Mouse (Mus musculus) ovary, postnatal 36 days (tissue): ENCODE results near the gene Cyp27a1.

Experiments used
- DNase-seq: peaks from one replicate; pipeline ENCODE4 v3.0.0; 2022; ENCODE audit warnings: low spot score, mixed read lengths

Gene Cyp27a1

DNA sequence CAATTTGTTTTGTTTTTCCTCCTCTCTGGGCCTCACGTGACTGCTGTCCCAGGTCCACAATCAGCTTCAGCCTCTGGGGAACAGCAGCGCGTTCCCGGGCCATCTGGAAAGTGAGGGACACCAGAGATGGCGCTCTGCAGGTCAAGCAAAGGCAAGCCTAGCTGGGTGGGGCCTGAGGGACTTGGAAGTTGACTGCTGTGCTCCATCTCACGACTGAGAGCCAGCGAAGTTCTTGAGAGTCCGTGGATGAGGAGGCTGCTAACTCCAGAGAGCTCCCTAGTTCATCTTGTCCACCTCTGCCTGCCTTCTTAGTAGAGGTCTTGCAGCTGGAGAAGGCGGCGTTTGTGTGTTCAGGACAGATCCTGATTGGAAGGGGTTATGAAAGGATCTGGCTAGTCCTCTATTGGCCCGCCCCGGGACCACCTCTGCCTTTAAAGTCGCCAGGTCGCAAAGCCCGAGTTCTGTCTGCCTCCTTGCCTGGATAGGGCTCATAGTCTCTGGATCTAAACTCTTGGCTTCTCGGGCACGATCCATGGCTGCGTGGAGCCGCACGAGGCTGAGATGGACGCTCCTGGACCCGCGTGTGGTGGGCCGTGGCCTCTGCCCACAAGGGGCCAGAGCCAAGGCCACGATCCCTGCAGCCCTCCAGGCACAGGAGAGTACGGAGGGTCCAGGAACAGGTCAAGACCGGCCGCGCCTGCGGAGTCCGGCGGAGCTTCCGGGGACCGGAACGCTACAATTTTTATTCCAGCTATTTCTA lies at the start of gene Cyp27a1:
Cyp27a1 (plus strand) TSS at position 476 of the 760 bp plus-strand sequence.
- peak; percentile 61 for DNase-seq

DNA sequence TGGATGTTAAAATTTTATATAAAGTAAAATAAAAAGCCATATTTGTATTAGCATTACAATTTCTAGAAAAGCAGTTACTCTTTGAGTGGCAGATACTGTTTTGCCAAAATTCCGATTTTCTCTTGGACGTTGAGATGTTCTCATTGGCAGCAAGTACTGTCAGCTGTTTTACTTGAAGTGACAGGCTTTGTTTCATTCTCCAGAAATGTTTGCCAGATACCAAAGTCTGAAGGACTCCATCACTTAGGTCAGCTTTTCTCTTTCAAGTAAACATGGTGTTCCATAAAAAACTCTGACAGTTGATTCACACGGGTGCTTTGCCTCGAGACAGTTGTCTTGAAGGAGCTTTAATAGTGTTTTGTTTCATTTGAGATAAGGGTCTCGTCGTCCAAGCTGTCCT lies 48.2 kb upstream of the Cyp27a1 start:
- no peak for DNase-seq

DNA sequence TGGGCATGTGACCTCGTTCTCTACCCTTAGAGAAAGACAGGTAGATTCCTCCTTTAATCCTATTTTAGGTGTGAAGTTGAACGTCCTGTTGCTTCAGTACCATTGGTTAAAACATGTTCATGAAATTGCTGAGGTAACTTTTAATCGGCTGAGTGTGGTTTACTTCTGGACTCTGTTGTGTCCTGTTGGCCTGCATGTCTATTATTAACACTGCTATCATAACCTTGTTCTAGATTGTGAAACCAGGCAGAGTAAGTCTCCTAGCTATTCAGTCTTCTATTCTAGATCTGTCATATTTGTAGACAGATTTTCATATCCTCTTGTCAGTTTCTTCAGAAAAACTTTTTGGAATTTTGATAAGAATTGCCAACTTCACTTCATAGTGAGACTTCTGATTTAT lies 45.0 kb upstream of the Cyp27a1 start:
- DNase-seq = no peak

DNA sequence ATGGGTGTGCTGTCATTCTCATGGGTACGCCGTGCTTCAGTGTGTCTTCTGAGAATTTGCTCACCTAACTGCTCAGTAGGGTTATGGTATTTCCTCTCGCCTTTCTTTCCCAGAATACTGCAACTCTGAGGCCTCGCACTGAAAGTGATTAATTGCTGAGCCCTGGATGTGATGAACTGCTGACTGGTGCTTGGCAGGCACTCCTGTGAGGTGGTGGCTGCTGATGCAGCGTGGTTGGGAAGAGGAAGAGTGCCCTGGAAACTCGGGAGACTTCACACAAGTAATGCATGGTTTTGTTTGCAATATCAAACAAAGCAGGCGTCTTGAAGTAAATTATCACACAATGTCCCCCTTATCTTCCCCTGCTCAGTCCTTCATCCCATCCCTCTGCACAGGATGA lies 40.6 kb upstream of the Cyp27a1 start:
- no peak for DNase-seq

DNA sequence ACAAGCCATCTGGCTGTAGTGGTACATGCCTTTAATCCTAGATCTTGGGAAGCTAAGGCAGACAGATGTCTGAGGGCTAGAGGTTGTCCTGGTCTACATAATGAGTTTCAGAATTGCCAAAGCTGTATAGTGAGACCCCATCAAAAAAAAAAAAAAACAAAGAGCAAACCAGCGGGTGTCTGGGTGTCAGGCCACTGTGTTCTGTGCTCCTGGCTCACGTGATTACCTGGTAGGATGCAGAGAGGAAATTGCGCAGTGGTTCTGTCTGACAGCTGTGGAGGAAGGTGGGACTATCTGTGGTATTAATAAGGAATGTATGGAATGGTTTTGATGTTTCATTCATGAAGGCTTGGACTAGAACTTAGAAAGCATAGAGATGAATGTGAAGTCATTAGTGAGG lies 36.5 kb upstream of the Cyp27a1 start:
- no peak for DNase-seq

DNA sequence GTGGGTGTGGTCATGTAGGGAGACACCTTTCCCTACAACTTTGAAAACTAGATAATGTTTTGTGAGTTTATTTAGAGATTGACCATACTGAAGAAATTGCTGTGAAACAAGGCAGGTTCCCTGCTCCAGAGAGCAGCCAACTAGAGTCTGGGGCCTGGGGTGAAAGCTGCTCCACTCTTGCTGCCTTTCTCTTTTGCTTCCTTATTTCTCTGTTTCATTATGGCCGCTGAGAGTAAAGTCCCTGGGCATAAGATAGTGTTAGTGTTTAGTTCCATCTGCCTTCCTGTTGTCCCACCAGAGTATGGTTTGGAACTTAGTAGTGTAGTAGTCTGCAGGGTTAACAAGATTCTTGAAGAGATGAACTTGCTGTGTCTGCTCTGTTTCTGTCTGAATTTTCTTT lies 35.5 kb upstream of the Cyp27a1 start:
- no peak for DNase-seq

DNA sequence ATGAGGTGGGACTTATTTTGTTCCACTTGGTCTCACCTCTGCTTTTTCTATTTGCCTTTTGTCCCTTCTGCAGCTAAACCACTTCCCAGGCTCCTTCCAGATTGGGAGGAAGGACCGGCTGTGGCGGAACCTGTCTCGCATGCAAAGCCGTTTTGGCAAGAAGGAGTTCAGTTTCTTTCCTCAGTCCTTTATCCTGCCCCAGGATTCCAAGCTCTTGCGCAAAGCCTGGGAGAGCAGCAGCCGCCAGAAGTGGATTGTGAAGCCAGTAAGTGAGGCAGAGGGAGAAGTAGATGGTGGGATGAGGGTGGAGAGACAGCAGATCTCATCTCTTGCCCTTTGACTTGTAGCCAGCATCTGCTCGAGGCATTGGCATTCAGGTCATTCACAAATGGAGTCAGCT lies 26.2 kb upstream of the Cyp27a1 start:
- no peak for DNase-seq

DNA sequence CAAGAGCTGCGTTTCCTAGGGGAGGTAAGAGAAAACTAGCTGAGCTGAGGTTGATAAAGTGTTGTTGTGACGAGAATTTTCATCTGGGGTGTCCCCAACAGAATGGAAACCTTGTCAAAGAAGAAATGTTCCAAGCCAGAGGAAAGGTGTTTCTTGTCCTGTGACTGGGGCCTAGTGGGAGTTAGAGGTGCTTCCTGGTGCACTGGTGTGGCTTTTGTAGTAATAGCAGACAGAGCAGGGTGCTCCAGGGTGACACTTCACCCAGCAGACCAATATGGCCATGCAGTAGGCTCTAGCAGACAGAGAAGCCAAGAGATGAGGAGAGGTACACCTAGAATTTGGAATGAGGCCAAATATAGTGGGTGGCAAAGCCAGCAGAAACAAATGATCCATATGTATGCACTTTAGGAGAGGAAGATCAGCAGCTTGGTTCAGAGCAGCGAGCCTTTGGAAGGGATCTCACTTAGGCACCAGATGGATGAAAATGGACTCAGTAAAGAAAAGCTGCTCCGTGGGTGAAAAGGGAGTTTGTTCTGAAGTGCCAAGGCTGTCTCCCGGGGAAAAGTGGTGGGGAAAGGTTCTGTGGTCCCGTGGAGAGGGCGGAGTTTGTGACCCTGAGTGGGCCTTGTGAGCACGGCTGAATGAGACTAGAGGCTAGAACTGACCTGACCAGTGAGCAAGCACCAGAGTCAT lies 19.3 kb upstream of the Cyp27a1 start:
- no peak for DNase-seq

DNA sequence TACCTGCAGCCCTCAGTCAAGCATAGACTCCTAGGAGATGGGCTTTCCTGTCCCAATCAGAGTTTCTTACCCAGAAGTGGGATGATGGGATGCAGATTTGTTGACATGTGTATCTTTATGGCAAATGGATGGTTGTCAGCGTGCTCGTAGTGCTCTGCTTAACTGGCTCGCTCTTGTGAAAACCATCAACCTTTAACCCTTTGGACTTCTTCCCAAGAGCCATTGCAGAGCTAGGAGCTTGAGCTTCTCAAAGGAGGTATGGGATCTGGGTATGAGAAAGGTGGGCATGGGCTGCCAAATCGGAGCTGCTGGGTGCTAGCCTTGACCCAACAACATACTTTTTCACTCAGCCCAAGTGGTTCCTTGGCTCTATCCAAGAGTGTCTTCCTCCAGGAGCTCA lies 17.5 kb upstream of the Cyp27a1 start:
- no peak for DNase-seq

DNA sequence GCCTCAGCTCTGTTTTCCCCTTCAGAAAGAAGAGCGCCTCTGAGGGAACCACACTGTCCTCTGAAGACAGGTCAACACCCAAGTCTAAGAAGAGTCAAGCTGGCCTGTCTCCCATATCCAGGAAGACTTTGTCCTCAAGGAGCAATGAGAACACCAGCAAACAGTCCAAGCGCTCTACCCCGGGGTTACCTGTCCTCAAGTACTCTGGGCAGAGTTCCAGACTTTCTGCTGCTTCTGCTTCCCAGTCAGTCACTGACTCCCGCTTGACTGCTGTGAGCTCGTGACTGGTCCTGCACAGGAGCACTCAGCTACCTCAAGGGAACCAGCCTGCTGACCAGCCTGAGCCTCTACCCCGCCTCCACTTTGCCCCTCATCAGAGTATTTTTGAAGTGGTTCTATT lies 16.0 kb upstream of the Cyp27a1 start:
- DNase-seq = no peak

DNA sequence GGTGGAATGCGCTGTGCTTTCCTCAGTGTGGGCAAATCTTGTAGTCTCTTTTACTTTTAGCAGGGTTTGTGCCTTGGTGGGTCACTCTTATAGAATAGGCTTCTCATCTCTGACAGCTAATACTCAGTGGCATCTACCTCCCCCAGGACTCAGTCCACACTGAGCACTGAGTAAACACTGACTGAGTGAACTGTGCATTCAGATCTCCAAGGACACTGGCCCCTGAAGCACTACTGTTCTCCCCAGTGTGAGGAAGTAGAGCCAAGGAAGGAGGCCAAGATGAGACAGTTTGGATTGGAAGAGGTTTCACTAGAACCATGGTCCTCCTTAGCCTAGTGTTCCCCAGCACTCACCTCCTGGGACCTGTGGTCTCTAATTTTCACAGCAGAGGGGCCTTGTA lies 15.0 kb upstream of the Cyp27a1 start:
- DNase-seq = no peak

DNA sequence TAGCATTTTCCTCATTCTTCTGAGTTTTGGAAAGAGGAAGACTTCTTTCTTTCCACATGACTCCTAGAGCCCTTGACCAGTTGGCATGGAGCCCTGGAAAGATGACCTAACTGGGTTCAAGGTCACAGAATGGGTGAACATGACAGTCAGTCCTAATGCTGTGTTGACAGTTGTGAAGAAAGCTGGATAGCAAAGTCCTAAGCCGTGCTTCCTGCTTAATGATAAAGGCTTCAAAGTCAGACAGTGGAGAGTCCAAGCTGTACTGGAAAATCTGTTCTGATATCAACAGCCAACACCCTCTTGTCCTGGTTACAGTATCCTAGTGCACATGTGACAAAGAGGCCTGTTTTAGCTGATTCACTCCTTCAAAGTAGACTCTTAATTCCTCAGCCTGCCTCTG lies 14.6 kb upstream of the Cyp27a1 start:
- no peak for DNase-seq

DNA sequence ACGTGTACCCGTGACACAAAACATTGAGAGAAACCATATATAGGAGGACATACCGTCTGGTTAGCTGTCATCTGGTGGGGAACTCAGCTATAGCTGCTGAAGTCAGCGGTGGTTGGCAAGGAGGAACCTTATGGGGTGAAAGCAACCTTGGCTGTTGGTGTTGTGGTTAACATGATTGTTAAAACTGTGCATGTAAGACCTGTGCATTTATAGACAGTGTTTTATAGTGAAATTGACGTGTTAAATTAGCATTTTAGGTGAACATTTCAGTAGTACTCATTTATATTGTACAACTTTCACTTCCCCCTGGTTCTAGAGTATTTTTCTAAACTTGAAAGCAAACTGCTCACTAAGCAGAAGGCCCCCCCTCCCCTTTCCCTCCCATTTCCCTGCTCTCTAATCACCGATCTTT lies 11.2 kb upstream of the Cyp27a1 start:
- DNase-seq = no peak

DNA sequence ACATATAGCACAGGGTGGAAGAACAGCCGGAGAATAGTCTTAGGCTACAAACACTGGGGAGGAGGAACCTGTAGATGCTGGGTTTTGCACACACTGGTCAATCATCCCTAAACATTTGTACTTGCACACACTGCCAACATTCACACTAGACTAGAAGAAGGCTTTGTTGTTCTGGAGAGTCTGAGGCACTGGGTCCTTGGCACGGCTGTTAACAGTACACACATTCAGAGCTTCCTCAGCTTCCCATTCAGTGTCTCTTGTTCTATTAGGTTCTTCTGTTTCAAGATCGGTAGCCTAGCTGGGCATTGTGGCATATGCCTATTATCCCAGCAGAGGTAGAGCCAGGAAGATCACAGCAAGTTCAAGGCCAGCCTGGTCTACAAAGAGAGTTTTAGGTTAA lies 9.2 kb upstream of the Cyp27a1 start:
- DNase-seq = no peak

DNA sequence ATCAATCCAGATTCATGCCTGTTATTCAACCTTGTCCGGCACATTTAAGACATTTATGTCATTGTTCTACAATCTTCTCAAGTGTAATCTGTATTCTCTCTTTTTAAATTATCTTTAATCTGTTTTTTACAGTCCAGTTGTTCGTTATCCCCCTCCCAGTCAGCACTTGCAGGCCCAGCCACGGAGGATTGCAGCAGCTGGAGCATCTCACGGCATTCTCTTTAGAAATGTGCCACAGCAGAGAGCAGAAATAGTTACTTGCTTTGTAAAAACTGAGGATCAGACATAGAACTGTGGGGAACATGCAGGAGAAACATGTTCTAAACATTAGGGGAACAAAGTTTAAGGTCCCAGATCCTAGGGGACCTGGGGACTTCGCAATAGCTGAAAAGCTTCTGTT lies 8.4 kb upstream of the Cyp27a1 start:
- no peak for DNase-seq

DNA sequence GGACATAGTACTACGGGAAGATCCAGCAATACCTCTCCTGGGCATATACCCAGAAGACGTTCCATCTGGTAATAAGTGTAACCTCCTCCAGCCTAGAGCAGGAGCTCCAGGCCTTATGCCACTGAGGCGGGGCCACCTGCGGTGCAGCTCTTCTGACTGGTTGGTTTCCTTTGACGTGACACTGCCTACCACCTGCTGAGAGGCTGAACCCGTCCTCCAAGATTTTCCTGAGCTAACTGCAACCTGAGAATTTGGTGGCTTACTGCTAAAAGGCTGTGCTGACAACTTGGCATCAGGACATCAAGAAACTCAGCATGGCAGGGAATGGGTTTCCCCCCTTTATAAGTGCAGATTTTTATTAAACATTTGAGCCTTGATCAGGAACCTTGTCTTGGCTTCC lies 3.8 kb upstream of the Cyp27a1 start:
- no peak for DNase-seq

DNA sequence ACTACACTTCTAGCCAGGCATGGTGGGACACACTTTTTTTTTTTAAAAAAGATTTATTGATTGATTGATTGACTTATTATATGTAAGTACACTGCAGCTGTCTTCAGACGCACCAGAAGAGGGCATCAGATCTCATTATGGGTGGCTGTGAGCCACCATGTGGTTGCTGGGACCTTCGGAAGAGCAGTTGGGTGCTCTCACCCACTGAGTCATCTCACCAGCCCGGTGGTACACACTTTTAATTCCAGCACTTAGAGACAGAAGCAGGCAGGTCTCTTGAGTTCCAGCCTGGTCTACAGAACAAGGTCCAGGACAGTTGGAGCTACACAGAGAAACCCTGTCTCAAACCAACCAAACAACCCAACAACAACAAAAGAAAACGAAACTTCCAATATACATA lies 1.3 kb upstream of the Cyp27a1 start:
- DNase-seq = no peak

DNA sequence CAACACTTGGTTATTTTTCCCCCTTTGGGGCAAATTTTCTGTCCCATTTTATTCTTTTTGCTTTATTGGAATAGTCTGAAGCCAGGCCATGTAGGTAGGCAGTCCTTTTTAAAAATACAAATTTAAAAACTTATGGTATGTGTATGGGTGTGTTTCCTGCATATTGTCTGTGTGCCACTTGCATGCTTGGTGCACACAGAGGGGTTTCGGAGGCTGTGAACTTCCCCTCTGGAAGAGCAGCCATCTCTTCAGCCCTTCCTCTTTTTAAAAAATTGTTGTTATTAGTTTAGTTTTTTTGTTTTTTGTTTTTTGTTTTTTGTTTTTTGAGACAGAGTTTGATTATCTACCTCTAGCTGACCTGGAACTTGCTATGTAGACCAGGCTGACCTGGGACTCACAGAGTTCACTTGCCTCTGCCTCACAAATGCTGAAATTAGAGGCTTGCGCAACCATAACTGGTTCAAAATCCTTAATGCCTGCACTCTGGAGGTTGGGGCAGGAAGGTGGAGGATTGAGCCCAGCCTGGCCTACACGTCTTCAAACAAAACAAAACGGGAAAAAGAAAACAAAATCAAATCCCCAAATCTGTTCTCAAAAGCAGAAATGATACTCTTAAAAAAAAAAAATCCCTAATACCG lies 794 bp upstream of the Cyp27a1 start:
- DNase-seq = no peak

DNA sequence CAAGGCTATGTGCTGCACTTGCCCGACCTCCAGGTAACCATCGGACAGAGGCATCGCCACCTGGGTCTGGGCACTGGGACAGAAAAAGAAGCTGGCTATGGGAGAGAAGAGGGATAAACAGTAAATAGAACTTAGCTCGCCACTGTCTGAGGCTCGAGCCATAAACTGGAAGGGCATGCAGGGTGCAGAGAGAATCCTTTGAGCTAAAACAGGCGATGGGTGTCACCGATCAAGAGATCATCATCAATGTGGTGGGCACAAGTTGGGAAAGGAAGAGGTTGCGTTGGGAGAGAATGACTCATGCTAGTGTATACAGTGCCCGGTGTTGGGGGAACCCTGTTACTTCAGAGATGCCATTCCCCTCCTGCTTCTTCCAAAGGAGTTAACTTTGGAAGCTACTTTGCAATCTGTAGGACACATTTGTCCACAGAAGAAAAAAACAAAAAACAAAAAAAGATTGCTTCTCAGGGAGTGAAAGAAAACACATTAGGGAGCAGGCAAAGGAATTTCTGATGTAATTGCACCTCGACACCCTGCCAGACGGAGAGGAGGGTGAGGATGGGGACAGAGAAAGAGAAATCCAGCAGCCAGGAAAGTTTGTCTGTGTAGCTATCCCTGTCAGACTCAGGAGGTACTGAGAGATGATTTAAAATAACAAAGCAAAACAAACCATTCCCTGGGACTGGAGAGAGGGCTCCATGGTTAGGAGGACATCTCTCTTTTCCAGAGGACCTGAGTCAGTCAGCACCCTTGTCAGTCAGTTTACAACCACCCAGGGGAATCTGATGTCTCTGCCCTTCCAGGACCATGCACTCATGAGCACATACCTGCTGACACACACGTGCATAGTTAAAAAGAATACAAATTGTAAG lies 721 bp downstream of the Cyp27a1 start:
- DNase-seq = no peak

DNA sequence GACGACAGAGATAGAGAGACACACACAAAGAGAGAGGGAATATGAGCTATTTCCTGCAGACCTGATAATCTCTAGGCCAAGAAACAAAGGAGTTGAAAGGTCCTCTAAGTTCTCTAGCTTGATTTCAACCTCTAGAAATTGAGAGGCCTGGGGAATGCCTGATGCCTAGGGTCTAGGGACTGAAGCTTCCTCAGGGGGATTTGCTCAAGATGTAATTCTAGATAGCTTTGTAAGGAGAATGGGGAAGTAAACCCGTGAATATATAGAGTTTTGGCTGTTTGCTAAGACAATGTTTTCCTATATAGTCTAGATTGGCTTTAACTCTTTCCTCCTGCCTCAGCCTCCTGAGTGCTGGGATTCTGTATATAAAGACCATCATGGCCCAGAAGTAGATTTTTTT lies 1.6 kb downstream of the Cyp27a1 start:
- no peak for DNase-seq

DNA sequence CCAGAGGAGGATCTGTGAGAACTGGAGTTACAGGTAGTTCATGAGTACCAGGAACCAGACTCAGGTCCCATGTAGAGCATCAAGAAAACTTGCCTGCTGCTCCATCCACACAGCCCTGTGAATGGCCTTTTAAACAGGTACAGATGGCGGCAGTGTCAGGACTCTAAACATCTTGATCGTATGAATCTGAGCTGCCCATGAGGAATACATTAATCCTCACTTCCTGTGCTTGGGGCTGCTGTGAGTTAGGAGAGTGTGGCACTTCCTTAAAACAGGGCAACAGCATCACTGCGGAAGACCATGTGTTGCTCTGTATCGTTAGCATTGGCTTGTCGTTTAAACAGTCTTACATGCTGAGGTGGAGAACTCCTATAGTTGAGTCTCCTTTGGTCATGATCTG lies 2.1 kb downstream of the Cyp27a1 start:
- no peak for DNase-seq

DNA sequence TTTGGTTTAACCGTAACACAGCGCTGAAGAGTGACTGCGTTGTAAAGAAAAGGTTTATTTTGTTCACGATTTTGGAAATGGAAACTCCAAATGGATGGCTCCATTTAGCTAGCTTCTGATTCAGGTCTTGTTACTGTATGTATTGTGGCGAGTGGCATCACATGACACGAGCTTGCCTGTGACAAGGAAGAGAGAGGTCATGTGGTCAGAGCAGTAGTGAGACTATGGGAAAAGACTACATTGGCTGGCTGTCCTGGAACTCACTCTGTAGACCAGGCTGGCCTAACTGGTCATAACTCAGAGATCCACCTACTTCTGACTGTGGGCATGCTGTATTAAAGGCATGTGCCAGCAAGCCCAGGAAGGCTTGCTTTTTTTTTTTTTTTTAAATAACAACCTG lies 2.5 kb downstream of the Cyp27a1 start:
- DNase-seq = no peak
